Mouse (Mus musculus): Measurements from ENCODE around the gene Pi4ka.
"Not testable (repeated sequence)": the region's sequence is repeated elsewhere in the genome, so short reads cannot be mapped to it uniquely, and the experiment has no call there.

Gene Pi4ka

DNA sequence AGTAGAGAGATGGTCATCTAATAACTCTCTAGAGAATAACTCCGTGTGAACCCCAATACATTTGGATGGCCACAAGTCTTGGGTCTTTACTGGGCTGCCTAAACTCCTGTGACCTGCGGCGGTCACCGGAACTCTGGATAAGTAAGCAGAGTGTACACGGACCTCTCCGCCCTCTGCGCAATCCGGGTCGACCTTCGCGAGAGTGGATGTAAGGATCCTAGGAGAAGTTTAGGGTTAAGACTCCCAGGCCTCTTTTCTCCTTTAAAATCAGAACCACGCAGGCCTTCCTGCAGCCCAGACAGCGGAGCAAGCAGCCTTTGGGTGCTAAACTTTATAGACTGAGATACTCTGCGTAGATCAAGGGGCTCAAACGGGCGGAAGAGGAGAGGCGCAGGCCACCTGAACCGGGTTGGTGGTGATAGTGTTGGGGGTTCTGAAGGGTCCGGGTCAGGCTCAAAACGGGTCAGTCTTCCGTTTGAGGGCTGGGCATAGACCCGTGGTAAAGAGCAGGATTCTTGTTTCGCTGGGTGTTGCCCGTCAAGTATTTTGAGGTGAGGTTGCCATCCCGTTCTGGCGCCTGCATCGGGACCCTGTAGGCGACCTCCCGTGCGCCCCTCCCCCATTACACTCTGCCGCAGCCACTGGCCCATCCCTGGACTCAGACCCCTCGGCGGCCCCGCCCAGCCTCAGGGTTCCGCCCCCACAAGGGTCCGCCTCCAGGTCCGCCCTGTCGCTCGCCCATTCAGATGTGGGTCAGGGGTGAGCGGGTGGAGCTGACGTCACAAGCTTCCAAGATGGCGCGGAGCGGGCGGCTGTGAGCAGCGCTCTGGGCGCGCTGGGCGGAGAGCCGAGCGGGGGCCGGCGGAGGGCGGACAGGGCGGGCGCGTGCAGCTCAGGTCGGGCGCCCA is 173.1 kb downstream of the Pi4ka start, which contains the start of gene Hic2:
Hic2 (plus strand) TSS at position 779 of the 908 bp plus-strand sequence.
- peak; percentile 79 for DNase-seq (ENCODE audit: low spot score)

DNA sequence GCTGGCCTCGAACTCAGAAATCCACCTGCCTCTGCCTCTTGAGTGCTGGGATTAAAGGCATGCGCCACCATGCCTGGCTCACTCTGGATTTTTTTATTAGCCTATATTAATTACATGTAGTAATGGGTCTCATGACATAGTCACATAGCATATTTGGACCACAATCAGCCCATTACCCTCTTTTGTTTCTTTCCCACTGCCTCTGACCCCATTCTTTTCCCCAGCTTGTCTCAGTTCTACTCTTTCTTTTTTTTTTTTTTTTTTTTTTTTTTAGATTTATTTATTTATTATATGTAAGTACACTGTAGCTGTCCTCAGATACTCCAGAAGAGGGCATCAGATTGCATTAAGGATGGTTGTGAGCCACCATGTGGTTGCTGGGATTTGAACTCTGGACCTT is 174.6 kb downstream of the Pi4ka start:
- not testable (repeated sequence) for DNase-seq (ENCODE audit: low spot score)

Data from urinary bladder, postnatal 10 days (tissue).